Mouse (Mus musculus): ENCODE data around the gene Mpc2. TPM values are rescaled to one million over a fixed set of nuclear protein-coding genes. Genes with fewer than 3 reads are reported as not detected.

Gene Mpc2
- polyA plus RNA-seq, 1 experiment from 2014 or later = 154 TPM

GRCm38 (mm10) chr1:165459503-165460181 lies 795 bp upstream of the Mpc2 start:
- H3K27ac ChIP-seq (ENCODE audit: low read length) = peak overlapping the region; percentile 94
- H3K9me3 ChIP-seq (ENCODE audit: control insufficient read depth, low read length) = no peaks in the 10 kb centered on the region
- peak; percentile 26 for ATAC-seq
- no peaks in the 10 kb centered on the region for H3K36me3 ChIP-seq (ENCODE audit: control insufficient read depth, insufficient read depth, low read length)
- peak overlapping the region; percentile 91 for H3K9ac ChIP-seq (ENCODE audit: low read depth, low read length)
- WGBS = under 1% methylated on average over 57 of the region's 60 CpGs
- H3K4me3 ChIP-seq (ENCODE audit: low read length) = peak overlapping the region; percentile 92
- peak overlapping the region; percentile 84 for H3K4me2 ChIP-seq (ENCODE audit: low read depth, low read length)
- H3K27me3 ChIP-seq (replicated peaks; ENCODE audit: control insufficient read depth, insufficient read depth, low read length) = no peaks in the 10 kb centered on the region
- H3K4me1 ChIP-seq (ENCODE audit: control insufficient read depth, insufficient read depth, low read length) = peaks cover 3% of the 10 kb centered on the region; the same call in 1 of the 2 replicates

- H3K4me1 ChIP-seq (ENCODE audit: control insufficient read depth, insufficient read depth, low read length) = peaks cover 3% of the 10 kb centered on the region; the same call in 1 of the 2 replicates
- H3K27me3 ChIP-seq (replicated peaks; ENCODE audit: control insufficient read depth, insufficient read depth, low read length) = no peaks in the 10 kb centered on the region
- ATAC-seq = peak; percentile 96
- H3K27ac ChIP-seq (ENCODE audit: low read length) = peak overlapping the region; percentile 98
- H3K9ac ChIP-seq (ENCODE audit: low read depth, low read length) = peak overlapping the region; percentile 85
- H3K4me2 ChIP-seq (ENCODE audit: low read depth, low read length) = peak overlapping the region; percentile 84
- no peaks in the 10 kb centered on the region for H3K36me3 ChIP-seq (ENCODE audit: control insufficient read depth, insufficient read depth, low read length)
- under 1% methylated on average over 41 of the region's 41 CpGs for WGBS
- H3K9me3 ChIP-seq (ENCODE audit: control insufficient read depth, low read length) = no peaks in the 10 kb centered on the region
- peak overlapping the region; percentile 92 for H3K4me3 ChIP-seq (ENCODE audit: low read length)
Measured at GRCm38 (mm10) chr1:165460801-165461377, 452 bp downstream of the Mpc2 start.

- no peaks in the 10 kb centered on the region for H3K9me3 ChIP-seq (ENCODE audit: control insufficient read depth, low read length)
- H3K27ac ChIP-seq (ENCODE audit: low read length) = peak overlapping the region; percentile 92
- under 1% methylated on average over 9 of the region's 9 CpGs for WGBS
- H3K4me1 ChIP-seq (ENCODE audit: control insufficient read depth, insufficient read depth, low read length) = peaks cover 3% of the 10 kb centered on the region; the same call in 1 of the 2 replicates
- peak overlapping the region; percentile 65 for H3K4me2 ChIP-seq (ENCODE audit: low read depth, low read length)
- no peak for ATAC-seq
- no peaks in the 10 kb centered on the region for H3K36me3 ChIP-seq (ENCODE audit: control insufficient read depth, insufficient read depth, low read length)
- H3K27me3 ChIP-seq (replicated peaks; ENCODE audit: control insufficient read depth, insufficient read depth, low read length) = no peaks in the 10 kb centered on the region
- peak overlapping the region; percentile 92 for H3K4me3 ChIP-seq (ENCODE audit: low read length)
- H3K9ac ChIP-seq (ENCODE audit: low read depth, low read length) = peak overlapping the region; percentile 85
Measured at GRCm38 (mm10) chr1:165461681-165462080, 1.2 kb downstream of the Mpc2 start.

- no peak overlapping the region for H3K27ac ChIP-seq (ENCODE audit: low read length)
- WGBS = 69% methylated on average over 1 of the region's 1 CpGs
- H3K27me3 ChIP-seq (replicated peaks; ENCODE audit: control insufficient read depth, insufficient read depth, low read length) = no peaks in the 10 kb centered on the region
- H3K9me3 ChIP-seq (ENCODE audit: control insufficient read depth, low read length) = no peaks in the 10 kb centered on the region
- no peak overlapping the region for H3K9ac ChIP-seq (ENCODE audit: low read depth, low read length)
- H3K4me2 ChIP-seq (ENCODE audit: low read depth, low read length) = no peak overlapping the region
- peaks cover 3% of the 10 kb centered on the region; the same call in 1 of the 2 replicates for H3K4me1 ChIP-seq (ENCODE audit: control insufficient read depth, insufficient read depth, low read length)
- H3K36me3 ChIP-seq (ENCODE audit: control insufficient read depth, insufficient read depth, low read length) = no peaks in the 10 kb centered on the region
- ATAC-seq = no peak
- H3K4me3 ChIP-seq (ENCODE audit: low read length) = no peak overlapping the region
Measured at GRCm38 (mm10) chr1:165462861-165463260, 2.4 kb downstream of the Mpc2 start.

- Histone ChIP-seq H3K4me1 (ENCODE audit: control insufficient read depth, insufficient read depth, low read length) (peaks cover 3% of the 10 kb centered on the region; the same call in 1 of the 2 replicates), H3K27ac (ENCODE audit: low read length) (no peak overlapping the region), H3K9me3 (ENCODE audit: control insufficient read depth, low read length) (no peaks in the 10 kb centered on the region), H3K4me3 (ENCODE audit: low read length) (no peak overlapping the region), H3K36me3 (ENCODE audit: control insufficient read depth, insufficient read depth, low read length) (no peaks in the 10 kb centered on the region), H3K9ac (ENCODE audit: low read depth, low read length) (no peak overlapping the region), H3K4me2 (ENCODE audit: low read depth, low read length) (no peak overlapping the region), H3K27me3 (replicated peaks; ENCODE audit: control insufficient read depth, insufficient read depth, low read length) (no peaks in the 10 kb centered on the region)
- WGBS = 76% methylated on average over 3 of the region's 3 CpGs
- no peak for ATAC-seq
Measured at GRCm38 (mm10) chr1:165464574-165464973, 4.1 kb downstream of the Mpc2 start.

- Histone ChIP-seq H3K36me3 (ENCODE audit: control insufficient read depth, insufficient read depth, low read length) (no peaks in the 10 kb centered on the region), H3K4me2 (ENCODE audit: low read depth, low read length) (no peak overlapping the region), H3K4me3 (ENCODE audit: low read length) (no peak overlapping the region), H3K27me3 (replicated peaks; ENCODE audit: control insufficient read depth, insufficient read depth, low read length) (no peaks in the 10 kb centered on the region), H3K27ac (ENCODE audit: low read length) (no peak overlapping the region), H3K9me3 (ENCODE audit: control insufficient read depth, low read length) (no peaks in the 10 kb centered on the region), H3K4me1 (ENCODE audit: control insufficient read depth, insufficient read depth, low read length) (no peaks in the 10 kb centered on the region), H3K9ac (ENCODE audit: low read depth, low read length) (no peak overlapping the region)
- ATAC-seq = no peak
Measured at GRCm38 (mm10) chr1:165468971-165469370, 8.5 kb downstream of the Mpc2 start.

- Histone ChIP-seq H3K9me3 (ENCODE audit: control insufficient read depth, low read length) (no peaks in the 10 kb centered on the region), H3K9ac (ENCODE audit: low read depth, low read length) (no peak overlapping the region), H3K27ac (ENCODE audit: low read length) (no peak overlapping the region), H3K4me1 (ENCODE audit: control insufficient read depth, insufficient read depth, low read length) (no peaks in the 10 kb centered on the region), H3K27me3 (replicated peaks; ENCODE audit: control insufficient read depth, insufficient read depth, low read length) (no peaks in the 10 kb centered on the region), H3K36me3 (ENCODE audit: control insufficient read depth, insufficient read depth, low read length) (no peaks in the 10 kb centered on the region), H3K4me2 (ENCODE audit: low read depth, low read length) (no peak overlapping the region), H3K4me3 (ENCODE audit: low read length) (no peak overlapping the region)
- ATAC-seq = no peak
Measured at GRCm38 (mm10) chr1:165469717-165470116, 9.3 kb downstream of the Mpc2 start.

- no peaks in the 10 kb centered on the region for H3K36me3 ChIP-seq (ENCODE audit: control insufficient read depth, insufficient read depth, low read length)
- no peaks in the 10 kb centered on the region for H3K4me1 ChIP-seq (ENCODE audit: control insufficient read depth, insufficient read depth, low read length)
- H3K9ac ChIP-seq (ENCODE audit: low read depth, low read length) = no peak overlapping the region
- no peak overlapping the region for H3K4me2 ChIP-seq (ENCODE audit: low read depth, low read length)
- no peak for ATAC-seq
- H3K9me3 ChIP-seq (ENCODE audit: control insufficient read depth, low read length) = no peaks in the 10 kb centered on the region
- no peaks in the 10 kb centered on the region for H3K27me3 ChIP-seq (replicated peaks; ENCODE audit: control insufficient read depth, insufficient read depth, low read length)
- 77% methylated on average over 1 of the region's 1 CpGs for WGBS
- no peak overlapping the region for H3K4me3 ChIP-seq (ENCODE audit: low read length)
- no peak overlapping the region for H3K27ac ChIP-seq (ENCODE audit: low read length)
Measured at GRCm38 (mm10) chr1:165471490-165471889, 11.1 kb downstream of the Mpc2 start.

GRCm38 (mm10) chr1:165484688-165485233 lies 24.3 kb downstream of the Mpc2 start, which contains the start of gene Adcy10:
Gene Adcy10 (plus strand): TSS chr1:165485183.
- Histone ChIP-seq H3K4me1 (ENCODE audit: control insufficient read depth, insufficient read depth, low read length) (no peaks in the 10 kb centered on the region), H3K9me3 (ENCODE audit: control insufficient read depth, low read length) (no peaks in the 10 kb centered on the region), H3K9ac (ENCODE audit: low read depth, low read length) (no peak within 1 kb of the TSS), H3K27ac (ENCODE audit: low read length) (no peak within 1 kb of the TSS), H3K4me2 (ENCODE audit: low read depth, low read length) (no peak within 1 kb of the TSS), H3K36me3 (ENCODE audit: control insufficient read depth, insufficient read depth, low read length) (no peaks in the 10 kb centered on the region), H3K4me3 (ENCODE audit: low read length) (no peak within 1 kb of the TSS), H3K27me3 (replicated peaks; ENCODE audit: control insufficient read depth, insufficient read depth, low read length) (no peaks in the 10 kb centered on the region)
- no peak for ATAC-seq
- 88% methylated on average over 8 of the region's 8 CpGs for WGBS

Data from intestine, embryonic 16.5 days (tissue).